Mouse (Mus musculus) limb, embryonic 15.5 days (tissue): ENCODE measurements at regions not wholly inside any gene's neighbourhood (a gene's known extent, or its start where the extent isn't known, plus 50 kb on each side); places are given as distances from the start of the nearest gene placed in this dataset.

ENCODE experiments used
- ATAC-seq: fragments of 200-750 bp; cut with Nextera tagmentation; 2 replicates; pipeline ENCODE4 v1.8.0; 2017; ENCODE audit warnings: low read depth, moderate TSS enrichment; ENCODE audit not compliant: insufficient number of reproducible peaks, low FRiP score, low TSS enrichment
- H3K27ac ChIP-seq: fragments of 300-500 bp; sonication (generic); 2 replicates; pipeline ENCODE4 v1.5.1; 2015; ENCODE audit warnings: moderate library complexity, mild to moderate bottlenecking, inconsistent platforms
- H3K27me3 ChIP-seq: fragments of 300-500 bp; sonication (generic); 2 replicates; pipeline ENCODE4 v1.6.1; 2015; ENCODE audit warnings: inconsistent platforms
- H3K36me3 ChIP-seq: fragments of 300-500 bp; sonication (generic); 2 replicates; pipeline ENCODE4 v1.6.1; 2015; ENCODE audit warnings: inconsistent platforms
- H3K4me1 ChIP-seq: fragments of 300-500 bp; sonication (generic); 2 replicates; pipeline ENCODE4 v1.6.1; 2015; ENCODE audit warnings: inconsistent platforms
- H3K4me2 ChIP-seq: fragments of 300-500 bp; sonication (generic); 2 replicates; pipeline ENCODE4 v1.6.1; 2015; ENCODE audit warnings: mild to moderate bottlenecking, inconsistent platforms
- H3K4me3 ChIP-seq: fragments of 300-500 bp; sonication (generic); 2 replicates; pipeline ENCODE4 v1.5.1; 2015; ENCODE audit warnings: mild to moderate bottlenecking, inconsistent platforms
- H3K9ac ChIP-seq: fragments of 300-500 bp; sonication (generic); 2 replicates; pipeline ENCODE4 v1.6.1; 2015; ENCODE audit warnings: inconsistent platforms
- H3K9me3 ChIP-seq: fragments of 300-500 bp; sonication (generic); 2 replicates; pipeline ENCODE4 v1.6.1; 2016; ENCODE audit warnings: inconsistent platforms
- WGBS: fragments of 180-500 bp; shearing (Covaris S2); methylation state at CpG from one replicate; pipeline ENCODE4 v1.1.7; 2015; 5-methylcytosine and 5-hydroxymethylcytosine counted together

DNA sequence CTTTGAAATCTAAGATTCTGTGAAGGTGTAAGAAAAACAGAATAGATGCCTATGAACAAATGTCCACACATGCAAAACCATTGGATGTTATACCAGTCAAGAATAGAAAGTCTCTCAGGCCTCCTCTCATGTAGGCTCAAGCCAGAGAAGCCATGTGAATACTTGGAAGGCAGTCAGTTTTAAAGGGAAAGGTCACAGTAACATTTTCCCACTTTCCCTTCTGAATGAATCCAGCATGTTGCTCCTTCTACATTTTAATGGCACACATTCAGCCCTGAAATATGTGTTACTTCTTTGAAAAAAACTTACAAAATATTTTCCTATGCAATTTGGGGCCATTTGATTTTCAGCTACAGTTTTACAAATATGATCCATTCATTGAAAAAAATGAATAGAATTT lies 186.1 kb downstream of the Lurap1l start:
- H3K9me3 ChIP-seq, result no peaks in the 10 kb centered on the region
- no peak overlapping the region for H3K4me2 ChIP-seq
- no peak overlapping the region for H3K4me3 ChIP-seq
- no peaks in the 10 kb centered on the region for H3K27me3 ChIP-seq
- no peak for ATAC-seq
- no peaks in the 10 kb centered on the region for H3K36me3 ChIP-seq
- H3K27ac ChIP-seq, result no peak overlapping the region
- H3K9ac ChIP-seq, result no peak overlapping the region
- H3K4me1 ChIP-seq, result no peaks in the 10 kb centered on the region

GRCm38 (mm10) chr4:81097597-81097996 lies 187.2 kb downstream of the Lurap1l start:
- no peaks in the 10 kb centered on the region for H3K36me3 ChIP-seq
- H3K4me2 ChIP-seq, result no peak overlapping the region
- no peak overlapping the region for H3K27ac ChIP-seq
- H3K4me1 ChIP-seq, result no peaks in the 10 kb centered on the region
- 88% methylated on average over 1 of the region's 1 CpGs for WGBS
- H3K27me3 ChIP-seq, result no peaks in the 10 kb centered on the region
- no peak overlapping the region for H3K9ac ChIP-seq
- H3K4me3 ChIP-seq, result no peak overlapping the region
- no peak for ATAC-seq
- no peaks in the 10 kb centered on the region for H3K9me3 ChIP-seq

DNA sequence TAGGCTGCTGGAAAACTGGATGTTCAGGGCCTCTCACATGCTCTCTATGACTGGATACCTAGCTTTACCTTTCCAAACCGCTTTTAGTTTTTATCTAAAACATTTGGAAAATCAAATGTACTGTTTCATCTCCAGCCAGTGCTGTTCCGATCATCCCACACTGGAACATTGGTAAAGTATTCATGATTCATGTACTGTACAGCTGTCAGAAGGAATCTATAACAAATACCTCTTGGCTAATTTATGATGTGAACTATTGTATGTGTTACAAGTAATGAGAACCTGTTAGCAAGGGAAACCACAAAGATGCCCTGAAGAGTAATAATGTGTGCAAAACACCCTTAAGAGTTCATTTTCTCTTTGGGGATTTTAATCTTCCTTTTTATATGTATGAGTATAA lies 190.6 kb downstream of the Lurap1l start:
- Histone ChIP-seq H3K27me3 (no peaks in the 10 kb centered on the region), H3K36me3 (no peaks in the 10 kb centered on the region), H3K4me1 (no peaks in the 10 kb centered on the region), H3K4me2 (no peak overlapping the region), H3K27ac (no peak overlapping the region), H3K4me3 (no peak overlapping the region), H3K9me3 (no peaks in the 10 kb centered on the region), H3K9ac (no peak overlapping the region)
- ATAC-seq, result no peak
- WGBS, result 32% methylated on average over 2 of the region's 2 CpGs

GRCm38 (mm10) chr4:81111307-81111706 lies 200.9 kb downstream of the Lurap1l start:
- H3K4me2 ChIP-seq, result no peak overlapping the region
- no peak overlapping the region for H3K9ac ChIP-seq
- H3K4me3 ChIP-seq, result no peak overlapping the region
- H3K36me3 ChIP-seq, result no peaks in the 10 kb centered on the region
- no peak overlapping the region for H3K27ac ChIP-seq
- 48% methylated on average over 3 of the region's 3 CpGs for WGBS
- H3K27me3 ChIP-seq, result no peaks in the 10 kb centered on the region
- ATAC-seq, result no peak
- no peaks in the 10 kb centered on the region for H3K9me3 ChIP-seq
- no peaks in the 10 kb centered on the region for H3K4me1 ChIP-seq

DNA sequence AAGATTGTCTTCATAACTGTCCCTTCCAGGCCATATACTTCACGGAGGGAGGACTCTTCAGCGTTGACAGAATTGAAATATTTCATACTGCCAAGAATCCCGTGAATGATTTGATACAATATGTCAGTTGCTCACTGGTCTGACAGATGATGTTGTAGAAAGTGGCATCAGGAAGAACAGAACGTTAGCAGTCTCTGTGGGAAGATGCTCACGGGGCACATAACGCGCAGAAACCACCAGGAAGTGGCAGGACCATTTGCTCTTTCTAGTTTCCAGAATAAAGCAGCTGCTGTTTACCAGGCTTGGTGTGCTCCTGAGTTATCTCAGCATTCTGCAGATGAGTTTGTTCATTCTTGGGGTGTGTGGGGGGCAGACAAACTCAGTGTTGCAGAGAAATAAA lies 206.0 kb downstream of the Lurap1l start:
- 84% methylated on average over 7 of the region's 7 CpGs for WGBS

DNA sequence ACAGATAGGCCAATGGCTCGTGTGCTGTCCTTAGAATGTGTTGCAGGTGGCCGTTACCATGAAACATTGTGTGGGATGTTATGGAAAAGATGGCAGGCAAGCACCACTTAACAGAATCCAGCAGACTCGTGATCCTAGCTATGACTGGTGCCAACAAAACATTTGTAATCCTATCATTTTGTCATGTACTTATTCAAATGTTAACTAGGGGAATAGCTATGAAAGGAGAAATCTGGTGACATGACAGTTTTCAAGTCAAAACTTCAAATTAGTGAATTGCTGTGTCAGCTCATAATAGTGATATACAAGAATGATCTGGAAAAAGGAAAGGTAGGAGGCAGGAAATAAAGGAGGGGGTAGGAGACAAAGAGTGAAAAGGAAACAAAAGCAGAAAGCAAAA lies 213.7 kb downstream of the Lurap1l start:
- ATAC-seq, result no peak
- Histone ChIP-seq H3K4me3 (no peak overlapping the region), H3K36me3 (no peaks in the 10 kb centered on the region), H3K27me3 (no peaks in the 10 kb centered on the region), H3K9ac (no peak overlapping the region), H3K27ac (no peak overlapping the region), H3K4me1 (no peaks in the 10 kb centered on the region), H3K9me3 (0 out of 2 replicates have a peak, but pooled peaks cover 4% of the 10 kb centered on the region), H3K4me2 (no peak overlapping the region)
- WGBS, result 63% methylated on average over 3 of the region's 3 CpGs

More for the DNA sequence above, 206.0 kb downstream of the Lurap1l start:
- Histone ChIP-seq H3K27ac (no peak overlapping the region), H3K36me3 (no peaks in the 10 kb centered on the region), H3K9me3 (no peaks in the 10 kb centered on the region), H3K4me2 (no peak overlapping the region), H3K9ac (no peak overlapping the region), H3K27me3 (no peaks in the 10 kb centered on the region), H3K4me3 (no peak overlapping the region), H3K4me1 (no peaks in the 10 kb centered on the region)
- no peak for ATAC-seq

- 45% methylated on average over 2 of the region's 2 CpGs for WGBS
- Histone ChIP-seq H3K27ac (no peak overlapping the region), H3K4me2 (no peak overlapping the region), H3K36me3 (no peaks in the 10 kb centered on the region), H3K4me3 (no peak overlapping the region), H3K27me3 (no peaks in the 10 kb centered on the region), H3K9me3 (0 out of 2 replicates have a peak, but pooled peaks cover 7% of the 10 kb centered on the region), H3K4me1 (no peaks in the 10 kb centered on the region), H3K9ac (no peak overlapping the region)
- no peak for ATAC-seq
These were observed 219.4 kb downstream of the Lurap1l start for GRCm38 (mm10) chr4:81129874-81130273.

DNA sequence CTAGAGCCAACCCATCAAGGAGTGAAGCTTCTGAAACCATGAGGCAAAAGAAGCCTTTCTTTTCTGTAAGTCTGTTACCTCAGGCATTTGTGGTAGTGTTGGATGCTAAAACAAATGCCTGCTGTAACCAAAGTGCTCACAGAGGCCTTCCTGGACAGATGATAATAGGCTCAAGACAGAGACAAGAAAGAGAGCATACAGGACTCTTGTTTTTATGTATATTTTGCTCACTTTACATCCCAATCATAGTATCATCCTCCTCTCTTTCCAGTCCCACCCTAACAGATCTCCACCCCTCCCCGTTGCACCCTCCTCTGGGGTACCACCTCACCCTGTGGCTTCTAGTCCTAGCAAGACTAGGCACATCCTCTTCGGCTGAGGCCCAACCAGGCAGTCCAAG lies 262.7 kb downstream of the Lurap1l start:
- Histone ChIP-seq H3K4me3 (no peak overlapping the region), H3K4me1 (0 out of 2 replicates have a peak, but pooled peaks cover 3% of the 10 kb centered on the region), H3K4me2 (no peak overlapping the region), H3K36me3 (no peaks in the 10 kb centered on the region), H3K9me3 (no peaks in the 10 kb centered on the region), H3K27me3 (no peaks in the 10 kb centered on the region; the same call in 1 of the 2 replicates), H3K9ac (no peak overlapping the region), H3K27ac (no peak overlapping the region)
- WGBS, result 68% methylated on average over 2 of the region's 2 CpGs
- ATAC-seq, result no peak

- Histone ChIP-seq H3K27ac (no peak overlapping the region), H3K9ac (no peak overlapping the region), H3K4me2 (no peak overlapping the region), H3K9me3 (no peaks in the 10 kb centered on the region), H3K4me3 (no peak overlapping the region), H3K27me3 (no peaks in the 10 kb centered on the region; the same call in 1 of the 2 replicates), H3K4me1 (peaks cover 7% of the 10 kb centered on the region), H3K36me3 (no peaks in the 10 kb centered on the region)
- no peak for ATAC-seq
- 53% methylated on average over 11 of the region's 11 CpGs for WGBS
These were observed 265.1 kb downstream of the Mpdz start for GRCm38 (mm10) chr4:81177443-81178041.

DNA sequence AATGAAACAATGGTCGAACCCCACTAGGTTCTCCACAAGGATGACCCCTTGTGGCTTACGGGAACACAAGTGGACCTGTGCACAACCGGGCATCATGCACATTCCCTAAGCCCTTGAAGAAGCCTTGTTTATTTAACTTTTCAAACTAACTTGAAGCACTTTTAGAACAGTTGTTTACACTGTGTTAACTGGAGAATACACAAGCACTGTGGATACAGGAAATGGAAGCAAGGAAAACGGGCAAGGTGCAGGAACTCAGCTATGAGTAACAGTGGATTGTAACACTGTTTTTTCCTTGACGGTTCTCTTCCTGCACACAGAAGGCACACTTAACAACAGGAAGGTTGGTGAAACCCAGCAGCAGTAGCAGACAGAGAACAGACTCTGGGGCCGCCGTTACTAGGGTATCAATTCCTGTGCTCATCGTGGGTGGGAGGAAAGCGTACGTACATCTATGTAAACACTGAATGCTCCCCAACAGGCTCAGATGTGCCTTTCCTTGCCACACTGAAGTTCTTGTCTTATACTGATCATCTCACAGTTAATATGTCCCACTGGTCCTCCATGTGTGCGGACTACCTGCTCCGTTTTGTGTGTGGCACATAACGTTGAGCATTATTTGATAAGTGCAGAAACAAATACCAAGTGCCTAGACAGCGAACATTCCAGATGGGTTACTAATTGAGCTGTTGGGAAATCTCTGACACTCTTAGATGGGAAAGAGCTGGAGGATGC lies 264.4 kb downstream of the Mpdz start:
- no peaks in the 10 kb centered on the region for H3K9me3 ChIP-seq
- no peaks in the 10 kb centered on the region; the same call in 1 of the 2 replicates for H3K27me3 ChIP-seq
- H3K4me1 ChIP-seq, result peaks cover 7% of the 10 kb centered on the region
- H3K27ac ChIP-seq, result no peak overlapping the region
- H3K4me3 ChIP-seq, result no peak overlapping the region
- 68% methylated on average over 14 of the region's 14 CpGs for WGBS
- ATAC-seq, result no peak
- H3K36me3 ChIP-seq, result no peaks in the 10 kb centered on the region
- H3K9ac ChIP-seq, result no peak overlapping the region
- no peak overlapping the region for H3K4me2 ChIP-seq

DNA sequence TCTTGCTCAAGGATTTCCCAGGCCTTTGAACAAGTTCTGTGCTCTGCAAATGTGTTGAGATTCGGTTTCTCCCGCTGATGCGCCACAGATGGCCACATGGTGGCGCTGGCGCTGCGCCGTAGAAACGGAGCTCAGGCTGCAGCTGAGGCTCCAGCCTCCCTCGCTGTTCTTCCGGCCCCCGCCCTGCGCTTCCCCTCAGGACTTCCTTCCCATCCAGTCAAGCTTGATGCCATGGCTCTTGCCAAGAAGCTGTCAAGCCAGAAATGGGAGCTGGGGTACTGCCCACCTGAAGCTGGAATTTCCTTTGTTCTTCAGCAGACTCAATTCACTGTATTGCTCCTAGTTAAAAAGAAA lies 263.9 kb downstream of the Mpdz start:
- Histone ChIP-seq H3K4me3 (no peak overlapping the region), H3K27ac (peak overlapping the region; percentile 71; the same call in 1 of the 2 replicates), H3K4me1 (peaks cover 7% of the 10 kb centered on the region), H3K4me2 (no peak overlapping the region), H3K9ac (no peak overlapping the region), H3K27me3 (no peaks in the 10 kb centered on the region; the same call in 1 of the 2 replicates), H3K36me3 (no peaks in the 10 kb centered on the region), H3K9me3 (no peaks in the 10 kb centered on the region)
- peak; percentile 80 for ATAC-seq
- WGBS, result 0% methylated on average over 12 of the region's 12 CpGs

DNA sequence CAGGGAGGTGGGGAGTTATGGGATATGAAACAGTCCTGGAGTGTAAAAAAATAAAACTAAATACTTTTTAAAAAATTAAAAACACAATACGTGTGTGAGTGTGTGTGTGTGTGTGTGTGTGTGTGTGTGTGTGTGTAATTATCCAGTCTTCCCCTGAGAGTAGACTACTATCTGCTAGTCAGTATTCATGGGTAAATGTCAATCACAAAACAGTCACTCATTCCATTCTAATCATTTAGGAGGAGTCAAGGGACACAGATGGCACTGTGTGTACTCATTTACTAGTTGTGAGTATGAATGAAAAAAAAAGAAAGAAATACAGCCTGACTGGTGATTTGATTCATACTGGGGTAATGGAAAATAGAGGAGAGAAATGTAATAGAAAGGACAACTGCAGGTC lies 226.5 kb downstream of the Mpdz start:
- WGBS, result 85% methylated on average over 1 of the region's 1 CpGs
- Histone ChIP-seq H3K4me1 (peaks cover 9% of the 10 kb centered on the region), H3K4me3 (no peak overlapping the region), H3K9me3 (no peaks in the 10 kb centered on the region), H3K9ac (no peak overlapping the region), H3K27me3 (no peaks in the 10 kb centered on the region), H3K4me2 (no peak overlapping the region), H3K36me3 (no peaks in the 10 kb centered on the region), H3K27ac (no peak overlapping the region)
- ATAC-seq, result no peak
